Mouse (Mus musculus): ENCODE measurements around the gene Abt1. TPM values are rescaled to one million over a fixed set of nuclear protein-coding genes. Genes with fewer than 3 reads are reported as not detected.

Gene Abt1
- polyA plus RNA-seq, 1 experiment, result 3.3 TPM

- TF ChIP-seq CTCF (IDR thresholded peaks at IDR 0.05; ENCODE audit: insufficient read depth, low read length) (no peak), POLR2A (IDR thresholded peaks at IDR 0.05; ENCODE audit: borderline replicate concordance, extremely low read depth, low read depth, low read length) (no peak)
- no peak for DNase-seq
- Histone ChIP-seq H3K4me3 (replicated peaks; ENCODE audit: extremely low read depth, low read depth, low read length) (no peak overlapping the region), H3K4me1 (ENCODE audit: control insufficient read depth, insufficient read depth, low read length) (peaks cover 3% of the 10 kb centered on the region; the same call in 1 of the 2 replicates)
- WGBS, result 43% methylated on average over 15 of the region's 15 CpGs
These were observed 35.7 kb upstream of the Abt1 start for GRCm38 (mm10) chr13:23459264-23459846.

DNA sequence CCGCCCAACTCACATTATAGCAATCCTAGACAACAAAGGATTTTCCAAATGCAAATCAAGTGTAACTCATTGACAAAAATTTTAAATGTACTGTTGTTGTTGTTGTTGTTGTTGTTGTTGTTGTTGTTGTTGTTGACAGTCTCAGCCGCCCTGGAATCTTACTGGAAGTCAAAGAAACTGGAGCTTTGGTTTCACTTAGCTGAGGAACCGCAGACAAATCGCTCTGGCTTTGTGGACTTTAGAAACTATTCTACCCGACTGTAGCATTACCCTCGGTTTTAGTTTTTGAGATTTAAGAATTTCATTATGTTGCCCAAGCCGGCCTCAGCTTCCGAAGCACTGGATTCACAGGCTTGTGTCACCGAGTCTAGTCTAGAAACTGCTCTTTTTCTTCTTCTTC is 30.3 kb upstream of the Abt1 start:
- TF ChIP-seq CTCF (IDR thresholded peaks at IDR 0.05; ENCODE audit: insufficient read depth, low read length) (no peak), POLR2A (IDR thresholded peaks at IDR 0.05; ENCODE audit: borderline replicate concordance, extremely low read depth, low read depth, low read length) (no peak)

DNA sequence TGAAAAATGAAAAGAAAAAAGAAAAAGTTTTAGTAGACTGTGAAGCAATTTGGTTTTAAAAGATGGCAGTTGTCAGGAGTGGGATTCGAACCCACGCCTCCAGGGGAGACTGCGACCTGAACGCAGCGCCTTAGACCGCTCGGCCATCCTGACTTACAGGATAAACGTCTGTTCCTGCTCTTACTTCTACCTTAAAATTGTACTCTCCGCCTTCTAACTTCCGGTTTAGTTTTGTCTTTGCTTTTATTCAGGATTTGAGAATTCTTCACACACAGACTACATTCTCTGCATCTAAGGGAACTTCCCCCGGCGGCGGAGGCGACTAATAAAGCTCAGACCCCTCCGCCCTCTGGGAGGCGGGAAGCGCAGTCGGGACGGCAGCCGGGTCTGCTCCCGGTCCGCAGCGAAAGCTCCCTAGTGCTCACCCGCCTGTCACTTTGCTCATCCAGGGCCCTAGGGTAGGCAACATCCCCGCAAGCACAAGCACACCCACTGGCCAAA is 29.7 kb upstream of the Abt1 start:
- no peaks in the 10 kb centered on the region; the same call in 1 of the 2 replicates for H3K4me1 ChIP-seq (ENCODE audit: control insufficient read depth, insufficient read depth, low read length)
- TF ChIP-seq POLR2A (IDR thresholded peaks at IDR 0.05; ENCODE audit: borderline replicate concordance, extremely low read depth, low read depth, low read length), result no peak
- H3K4me3 ChIP-seq (replicated peaks; ENCODE audit: extremely low read depth, low read depth, low read length), result peak overlapping the region; percentile 73
- DNase-seq, result peak; percentile 78
- under 1% methylated on average over 25 of the region's 25 CpGs for WGBS

More for the DNA sequence above, 30.3 kb upstream of the Abt1 start:
- no peaks in the 10 kb centered on the region; the same call in 1 of the 2 replicates for H3K4me1 ChIP-seq (ENCODE audit: control insufficient read depth, insufficient read depth, low read length)
- peak overlapping the region; percentile 73 for H3K4me3 ChIP-seq (replicated peaks; ENCODE audit: extremely low read depth, low read depth, low read length)
- no peak for DNase-seq
- 4% methylated on average over 9 of the region's 9 CpGs for WGBS

GRCm38 (mm10) chr13:23450398-23450797 is 26.7 kb upstream of the Abt1 start:
- WGBS, result under 1% methylated on average over 15 of the region's 15 CpGs
- Histone ChIP-seq H3K4me1 (ENCODE audit: control insufficient read depth, insufficient read depth, low read length) (no peaks in the 10 kb centered on the region; the same call in 1 of the 2 replicates), H3K4me3 (replicated peaks; ENCODE audit: extremely low read depth, low read depth, low read length) (peak overlapping the region; percentile 61)
- no peak for TF ChIP-seq CTCF (IDR thresholded peaks at IDR 0.05; ENCODE audit: insufficient read depth, low read length)
- TF ChIP-seq POLR2A (IDR thresholded peaks at IDR 0.05; ENCODE audit: borderline replicate concordance, extremely low read depth, low read depth, low read length), result no peak
- peak; percentile 76 for DNase-seq

GRCm38 (mm10) chr13:23449235-23450095 is 25.8 kb upstream of the Abt1 start:
- WGBS, result under 1% methylated on average over 24 of the region's 24 CpGs
- no peaks in the 10 kb centered on the region; the same call in 1 of the 2 replicates for H3K4me1 ChIP-seq (ENCODE audit: control insufficient read depth, insufficient read depth, low read length)
- H3K4me3 ChIP-seq (replicated peaks; ENCODE audit: extremely low read depth, low read depth, low read length), result peak overlapping the region; percentile 70
- DNase-seq, result peak; percentile 38
- TF ChIP-seq CTCF (IDR thresholded peaks at IDR 0.05; ENCODE audit: insufficient read depth, low read length) (no peak), POLR2A (IDR thresholded peaks at IDR 0.05; ENCODE audit: borderline replicate concordance, extremely low read depth, low read depth, low read length) (no peak)

DNA sequence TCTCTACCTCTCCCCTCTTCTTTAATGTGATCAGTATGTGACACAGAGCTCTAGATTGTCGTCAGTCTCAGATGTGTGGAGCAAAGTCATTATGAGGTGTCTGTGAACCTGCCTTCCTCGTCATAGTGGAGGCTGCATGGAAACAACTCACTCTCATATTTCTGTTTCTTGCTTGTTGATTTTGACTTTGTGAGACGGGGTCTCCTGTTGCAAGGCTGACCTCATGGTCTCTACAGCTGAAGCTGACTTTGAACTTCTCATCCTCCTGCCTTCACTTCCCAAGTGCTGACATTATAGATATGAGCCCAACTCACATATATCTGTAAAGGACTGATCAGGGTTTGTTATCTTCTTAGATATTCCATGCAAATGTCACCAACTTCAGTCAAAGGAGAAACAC is 25.1 kb upstream of the Abt1 start:
- Histone ChIP-seq H3K4me1 (ENCODE audit: control insufficient read depth, insufficient read depth, low read length) (no peaks in the 10 kb centered on the region; the same call in 1 of the 2 replicates), H3K4me3 (replicated peaks; ENCODE audit: extremely low read depth, low read depth, low read length) (peak overlapping the region; percentile 70)
- DNase-seq, result no peak
- 59% methylated on average over 3 of the region's 3 CpGs for WGBS
- TF ChIP-seq CTCF (IDR thresholded peaks at IDR 0.05; ENCODE audit: insufficient read depth, low read length), result no peak
- TF ChIP-seq POLR2A (IDR thresholded peaks at IDR 0.05; ENCODE audit: borderline replicate concordance, extremely low read depth, low read depth, low read length), result no peak

DNA sequence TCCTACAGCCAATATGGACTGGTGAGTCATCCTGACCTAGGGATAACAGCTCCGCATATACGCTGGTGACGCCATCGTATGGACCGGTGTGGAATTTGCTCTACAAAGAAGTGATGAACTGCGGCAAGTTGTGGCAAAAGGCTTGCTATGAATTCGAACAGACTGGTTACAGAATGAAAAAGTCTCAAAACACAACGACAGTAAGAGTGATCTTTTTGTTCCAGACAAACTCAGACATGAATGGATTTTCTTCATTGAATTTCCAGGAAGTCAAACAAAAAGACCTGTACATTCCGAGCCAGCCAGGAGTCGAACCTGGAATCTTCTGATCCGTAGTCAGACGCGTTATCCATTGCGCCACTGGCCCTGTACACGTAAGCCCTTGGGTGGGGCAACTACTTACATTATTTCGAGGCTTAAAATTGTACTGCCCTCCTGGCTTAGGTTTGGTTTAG is 22.9 kb upstream of the Abt1 start:
- H3K4me3 ChIP-seq (replicated peaks; ENCODE audit: extremely low read depth, low read depth, low read length), result peak overlapping the region; percentile 73
- H3K4me1 ChIP-seq (ENCODE audit: control insufficient read depth, insufficient read depth, low read length), result no peaks in the 10 kb centered on the region; the same call in 1 of the 2 replicates
- under 1% methylated on average over 16 of the region's 16 CpGs for WGBS
- peak; percentile 80 for DNase-seq
- TF ChIP-seq CTCF (IDR thresholded peaks at IDR 0.05; ENCODE audit: insufficient read depth, low read length) (no peak), POLR2A (IDR thresholded peaks at IDR 0.05; ENCODE audit: borderline replicate concordance, extremely low read depth, low read depth, low read length) (no peak)

DNA sequence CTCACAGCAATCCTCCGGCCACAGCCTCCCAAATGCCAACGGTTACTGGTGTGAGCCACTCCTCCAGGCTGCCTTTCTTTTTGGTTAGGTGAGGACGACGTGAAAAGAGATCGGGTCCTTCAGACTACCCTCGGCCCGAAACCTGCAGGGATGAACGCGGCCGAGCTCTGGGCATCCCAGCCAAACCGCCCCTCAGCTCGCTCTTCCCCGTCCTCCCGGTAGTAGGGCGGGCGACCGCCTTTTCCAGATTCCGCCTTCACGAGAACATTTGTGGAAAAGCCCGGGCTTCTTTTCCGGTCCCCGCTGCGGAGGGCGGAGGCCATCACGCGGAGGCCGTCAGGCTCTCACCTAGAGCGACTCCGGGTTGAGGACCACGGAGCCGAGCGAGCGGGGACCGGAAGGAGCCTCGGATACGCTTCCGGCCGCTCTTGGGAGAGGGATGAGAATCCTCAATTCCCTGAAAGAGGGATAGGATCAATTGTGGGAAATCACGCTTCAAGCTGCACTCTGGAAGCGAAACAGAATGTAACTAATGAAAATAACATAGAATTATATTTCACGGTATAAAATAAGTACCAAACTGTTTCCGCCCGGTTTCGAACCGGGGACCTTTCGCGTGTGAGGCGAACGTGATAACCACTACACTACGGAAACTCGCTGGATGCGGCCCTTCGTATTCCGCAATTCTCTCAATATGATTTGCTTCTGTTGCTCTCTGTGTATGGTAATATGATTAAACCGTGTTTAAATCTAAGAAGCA is 22.1 kb upstream of the Abt1 start:
- peak; percentile 93 for DNase-seq
- TF ChIP-seq POLR2A (IDR thresholded peaks at IDR 0.05; ENCODE audit: borderline replicate concordance, extremely low read depth, low read depth, low read length) (peak; percentile 36; the same call in 1 of the 2 replicates), CTCF (IDR thresholded peaks at IDR 0.05; ENCODE audit: insufficient read depth, low read length) (no peak)
- peak overlapping the region; percentile 70 for H3K4me3 ChIP-seq (replicated peaks; ENCODE audit: extremely low read depth, low read depth, low read length)
- WGBS, result under 1% methylated on average over 55 of the region's 55 CpGs
- H3K4me1 ChIP-seq (ENCODE audit: control insufficient read depth, insufficient read depth, low read length), result no peaks in the 10 kb centered on the region; the same call in 1 of the 2 replicates

GRCm38 (mm10) chr13:23445156-23445555 is 21.5 kb upstream of the Abt1 start:
- Histone ChIP-seq H3K4me1 (ENCODE audit: control insufficient read depth, insufficient read depth, low read length) (no peaks in the 10 kb centered on the region; the same call in 1 of the 2 replicates), H3K4me3 (replicated peaks; ENCODE audit: extremely low read depth, low read depth, low read length) (peak overlapping the region; percentile 70)
- 4% methylated on average over 10 of the region's 10 CpGs for whole genome bisulfite sequencing
- TF ChIP-seq CTCF (IDR thresholded peaks at IDR 0.05; ENCODE audit: insufficient read depth, low read length) (no peak), POLR2A (IDR thresholded peaks at IDR 0.05; ENCODE audit: borderline replicate concordance, extremely low read depth, low read depth, low read length) (no peak)
- DNase-seq, result no peak

Measured in lung, adult 2 months (tissue).